Mouse (Mus musculus): ENCODE results near the gene Unkl.
A peak's percentile ranks its signal among the peaks of the same experiment; 100 is the strongest.

The Unkl gene

GRCm38 (mm10) chr17:25188150-25189031, at the start of gene Unkl:
Gene Unkl, plus strand, starts transcription at chr17:25188397.
- peak; percentile 71 for DNase-seq

- DNase-seq: no peak
These were observed 49.4 kb upstream of the Unkl start for GRCm38 (mm10) chr17:25138803-25139202.

DNA sequence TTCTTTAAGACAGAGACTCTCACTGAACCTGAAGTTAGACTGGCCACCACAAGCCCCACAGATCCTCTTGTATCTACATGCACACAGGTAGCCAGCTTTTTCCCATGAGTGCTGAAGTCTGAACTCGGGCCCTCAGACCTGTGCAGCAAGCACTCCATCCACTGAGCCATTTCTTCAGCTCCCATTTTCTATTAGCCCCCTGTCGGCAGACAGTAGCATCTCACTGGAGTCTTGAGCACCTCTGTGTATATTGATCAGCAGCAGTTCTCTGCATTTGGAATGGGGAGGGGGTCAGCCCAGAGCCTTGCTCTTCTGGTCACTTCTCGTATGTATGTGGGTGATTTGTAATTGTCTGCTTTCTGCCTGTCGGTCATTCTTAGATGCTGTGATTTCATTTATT, 48.2 kb upstream of the Unkl start:
- no peak for DNase-seq

DNA sequence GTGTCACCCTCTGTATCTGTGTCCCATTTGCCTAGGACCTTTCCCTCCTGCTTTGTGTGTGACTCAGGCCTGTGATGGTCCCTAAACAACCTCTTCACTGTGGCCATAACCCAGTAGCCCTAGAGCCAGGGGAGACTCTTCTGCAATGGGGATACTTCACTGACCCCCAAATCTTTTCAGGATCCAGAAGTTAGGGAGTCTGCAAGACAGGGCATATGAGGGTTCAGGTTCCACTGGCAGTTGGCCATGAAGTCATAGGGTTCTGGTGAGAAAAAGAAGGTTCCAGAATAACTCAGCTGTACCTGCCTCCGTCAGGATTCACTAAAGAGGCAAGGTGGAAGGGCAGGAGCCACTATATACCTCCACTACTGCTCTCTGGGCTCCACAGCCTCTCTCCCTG, 26.0 kb upstream of the Unkl start, which contains the start of gene Ccdc154:
Gene Ccdc154 (plus strand): TSS at position 301 of the 400 bp plus-strand sequence.
- no peak for DNase-seq

GRCm38 (mm10) chr17:25163387-25163786, 24.8 kb upstream of the Unkl start:
- no peak for DNase-seq

GRCm38 (mm10) chr17:25164770-25165169, 23.4 kb upstream of the Unkl start:
- DNase-seq: no peak

DNA sequence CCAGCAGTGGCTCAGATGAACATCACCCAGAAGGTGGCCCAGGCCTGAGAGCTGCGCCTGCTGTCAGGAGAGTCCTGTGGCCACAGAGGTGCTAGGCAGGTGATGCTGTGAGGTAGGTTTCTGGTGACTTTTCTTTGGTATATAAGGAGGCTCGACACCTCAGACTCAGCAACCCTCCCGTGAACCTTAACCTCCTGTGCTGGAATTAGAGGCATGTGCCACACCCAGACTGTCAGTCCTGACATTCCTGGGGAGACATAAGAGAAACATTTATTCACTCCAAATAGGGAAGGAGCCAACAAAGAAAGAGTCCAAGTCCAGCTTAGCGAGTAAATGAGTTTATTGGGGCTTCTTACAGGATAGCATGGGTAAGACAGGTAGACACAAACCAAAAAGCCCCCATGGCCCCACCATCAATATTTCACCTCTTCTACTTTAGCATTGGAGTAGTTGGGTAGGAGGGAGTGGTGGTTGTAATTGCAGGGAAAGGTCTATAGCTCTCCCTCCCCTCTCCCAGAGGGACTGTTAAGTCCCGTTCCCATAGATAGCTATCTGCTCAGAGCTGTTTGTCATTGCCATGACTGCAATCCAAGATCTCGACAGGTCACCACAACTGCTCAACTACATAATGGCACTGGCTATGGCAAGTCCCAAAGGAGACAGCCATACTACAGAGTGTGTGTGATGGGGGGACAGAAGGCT, 22.1 kb upstream of the Unkl start:
- DNase-seq: no peak

GRCm38 (mm10) chr17:25169706-25170105, 18.5 kb upstream of the Unkl start:
- DNase-seq: no peak

DNA sequence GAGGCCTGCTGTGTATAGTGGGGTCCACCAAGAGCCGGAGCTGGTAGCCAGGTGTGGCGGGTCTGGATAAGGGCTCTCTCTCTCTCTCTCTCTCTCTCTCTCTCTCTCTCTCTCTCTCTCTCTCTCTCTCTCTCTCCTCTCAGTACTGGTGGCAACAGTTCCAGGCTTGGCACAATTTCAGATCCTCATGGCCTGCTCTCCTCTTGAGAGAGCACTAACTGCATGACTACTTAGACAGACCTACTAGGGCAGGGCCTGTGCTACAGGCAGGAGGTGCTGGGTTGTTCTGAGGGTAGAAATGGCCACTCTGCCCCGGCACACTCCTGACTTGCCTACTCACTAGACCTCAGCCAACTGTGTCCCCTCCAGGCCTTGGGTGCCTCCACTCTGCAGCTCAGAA, 15.6 kb upstream of the Unkl start:
- DNase-seq: no peak

DNA sequence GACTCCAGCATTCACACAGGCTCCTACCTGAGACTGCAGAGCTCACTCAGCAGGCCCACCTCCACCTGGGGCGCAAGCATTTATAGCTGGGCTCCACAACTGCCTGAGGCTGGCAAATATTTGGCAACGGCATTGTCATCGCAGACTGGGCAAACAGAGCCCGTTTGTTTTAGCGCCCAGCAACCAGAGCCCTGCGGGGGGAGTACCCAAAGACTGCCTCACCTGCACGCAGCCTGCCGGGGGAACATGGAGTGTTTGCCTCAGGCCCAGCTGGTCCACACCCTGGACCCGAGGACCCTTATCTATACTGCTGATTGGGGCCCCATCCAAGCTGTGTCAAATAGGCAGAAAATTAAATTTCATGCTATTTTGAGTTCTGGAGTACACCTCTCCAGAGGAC, 12.8 kb upstream of the Unkl start, which contains the start of gene Gm38655:
Gene Gm38655 (minus strand): TSS at position 61 of the 400 bp plus-strand sequence.
- no peak for DNase-seq

DNA sequence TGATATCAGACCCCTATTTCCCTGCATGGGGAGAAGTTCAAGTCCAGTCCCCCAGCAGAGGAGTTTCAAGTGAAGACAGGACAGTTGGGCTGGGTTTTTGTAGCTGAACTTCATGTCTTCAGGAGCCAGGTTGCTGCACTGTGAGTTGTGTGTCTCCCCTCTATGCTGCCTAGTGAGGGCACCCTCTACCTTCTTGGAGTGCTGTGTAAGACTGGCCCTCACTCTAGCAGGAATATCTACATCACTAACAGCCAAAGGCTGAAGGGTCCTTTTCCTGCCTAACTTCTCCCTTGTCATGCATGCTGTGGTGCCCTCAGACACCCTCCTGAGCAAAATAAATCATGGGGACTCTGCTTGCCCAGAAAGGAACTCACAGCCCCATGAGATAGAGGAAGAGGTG, 5.0 kb upstream of the Unkl start:
- DNase-seq: no peak

GRCm38 (mm10) chr17:25184129-25184691, 4.0 kb upstream of the Unkl start, which contains the start of gene BC003965:
Gene BC003965, plus strand, starts transcription at chr17:25184554.
- peak; percentile 98 for DNase-seq

GRCm38 (mm10) chr17:25184961-25185360, 3.2 kb upstream of the Unkl start:
- no peak for DNase-seq

DNA sequence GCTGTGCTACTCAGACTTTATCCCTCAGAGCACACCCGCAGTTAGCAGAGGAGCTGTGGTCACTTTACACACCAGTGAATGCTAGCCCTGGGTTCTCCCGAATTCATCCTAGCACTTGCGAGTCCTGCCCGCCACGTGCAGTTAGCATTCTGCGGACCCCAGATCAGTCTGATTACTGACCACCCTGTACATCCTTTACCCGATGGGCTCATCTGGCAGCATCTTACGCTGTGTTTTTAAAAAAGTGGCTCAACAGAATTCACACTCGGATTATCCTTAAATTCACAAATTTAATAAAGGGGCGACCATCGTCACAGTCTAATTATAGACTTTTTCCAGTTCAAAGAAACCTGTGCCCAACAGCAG, 430 bp upstream of the Unkl start:
- DNase-seq: no peak

GRCm38 (mm10) chr17:25189091-25189490, 894 bp downstream of the Unkl start:
- no peak for DNase-seq

DNA sequence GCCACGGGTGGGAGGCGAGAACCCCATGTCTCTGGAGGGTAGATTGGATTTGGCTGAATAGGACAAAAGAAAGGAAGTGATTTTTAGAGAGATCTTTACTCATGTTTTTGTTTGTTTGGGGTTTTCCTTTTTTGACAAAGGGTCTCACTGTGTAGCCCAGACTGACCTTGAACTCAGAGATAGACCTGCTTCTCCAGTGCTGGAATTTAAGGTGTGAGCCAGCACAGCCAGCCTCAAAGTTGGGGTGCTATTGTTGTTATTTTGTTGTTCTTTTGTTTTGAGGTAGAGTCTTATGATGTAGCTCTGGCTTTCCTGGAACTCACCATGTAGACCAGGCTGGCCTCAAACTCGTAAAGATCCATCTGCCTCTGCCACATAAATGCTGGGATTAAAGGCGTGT, 14.2 kb downstream of the Unkl start:
- DNase-seq: no peak

DNA sequence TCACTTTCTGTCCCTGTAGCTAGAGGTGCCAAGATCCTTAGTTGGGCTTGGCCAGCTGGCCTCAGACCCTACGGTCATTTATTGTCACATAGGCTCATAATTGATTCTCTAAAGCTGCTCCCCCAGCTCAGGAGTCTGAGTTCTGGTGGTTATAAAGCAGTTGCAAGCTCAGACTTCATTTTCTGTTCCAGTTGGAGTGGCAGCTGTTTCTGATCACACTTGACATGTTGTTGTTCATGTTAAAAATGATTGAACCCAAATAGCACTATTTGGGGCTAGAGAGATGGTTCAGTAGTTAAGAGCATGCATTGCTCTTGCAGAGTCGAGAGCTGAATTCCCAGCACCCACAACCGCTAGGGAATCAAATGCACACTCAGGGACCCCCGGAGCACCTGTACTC, 21.8 kb downstream of the Unkl start:
- no peak for DNase-seq

GRCm38 (mm10) chr17:25210680-25211466, 22.7 kb downstream of the Unkl start:
- DNase-seq: no peak

- no peak for DNase-seq
These were observed 23.5 kb downstream of the Unkl start for GRCm38 (mm10) chr17:25211705-25212104.

GRCm38 (mm10) chr17:25215431-25215830, 27.2 kb downstream of the Unkl start:
- no peak for DNase-seq

GRCm38 (mm10) chr17:25218967-25219366, 30.8 kb downstream of the Unkl start:
- no peak for DNase-seq

- no peak for DNase-seq
These were observed 31.5 kb downstream of the Unkl start for GRCm38 (mm10) chr17:25219492-25220295.
